Mouse (Mus musculus): ENCODE measurements around the gene Timm13. TPM values are rescaled to one million over a fixed set of nuclear protein-coding genes. Genes with fewer than 3 reads are reported as not detected.

Gene Timm13
- polyA plus RNA-seq, 1 experiment from 2014 or later, result 285 TPM

DNA sequence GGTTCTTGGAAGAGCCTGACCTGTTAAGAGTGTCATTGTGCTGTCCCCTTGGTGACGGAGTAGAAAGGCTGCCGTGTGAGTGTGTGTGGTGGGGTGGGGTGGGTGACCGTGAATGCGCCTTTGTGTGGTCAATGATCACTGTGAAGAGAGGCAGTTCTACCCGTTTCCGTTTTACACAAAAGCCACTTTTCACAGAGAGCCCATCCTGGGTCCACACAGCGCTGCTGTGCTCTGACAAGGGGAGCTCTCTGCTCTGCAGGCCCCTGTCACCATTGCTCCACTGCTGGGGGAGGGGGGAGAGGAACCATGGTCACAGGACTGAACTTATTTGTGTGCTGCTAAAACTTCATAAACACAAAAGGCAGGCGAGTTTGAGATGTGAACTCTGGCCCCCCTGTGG lies 43.4 kb downstream of the Timm13 start:
- Histone ChIP-seq H3K9me3 (no peaks in the 10 kb centered on the region), H3K27ac (replicated peaks) (peak overlapping the region; percentile 71), H3K4me2 (peak overlapping the region; percentile 99), H3K9ac (peak overlapping the region; percentile 96), H3K4me1 (peaks cover 32% of the 10 kb centered on the region), H3K36me3 (peaks cover 23% of the 10 kb centered on the region), H3K27me3 (replicated peaks) (no peaks in the 10 kb centered on the region), H3K4me3 (peak overlapping the region; percentile 99)
- 70% methylated on average over 8 of the region's 8 CpGs for WGBS
- ATAC-seq (ENCODE audit: extremely low read depth, insufficient number of reproducible peaks, low FRiP score, low TSS enrichment), result no peak

- H3K27me3 ChIP-seq (replicated peaks), result no peaks in the 10 kb centered on the region
- peaks cover 23% of the 10 kb centered on the region for H3K36me3 ChIP-seq
- ATAC-seq (ENCODE audit: extremely low read depth, insufficient number of reproducible peaks, low FRiP score, low TSS enrichment), result no peak
- 74% methylated on average over 5 of the region's 5 CpGs for WGBS
- peak overlapping the region; percentile 96 for H3K9ac ChIP-seq
- no peaks in the 10 kb centered on the region for H3K9me3 ChIP-seq
- peak overlapping the region; percentile 99 for H3K4me2 ChIP-seq
- peak overlapping the region; percentile 99 for H3K4me3 ChIP-seq
- H3K27ac ChIP-seq (replicated peaks), result peak overlapping the region; percentile 71
- peaks cover 32% of the 10 kb centered on the region for H3K4me1 ChIP-seq
Observed at GRCm38 (mm10) chr10:80856908-80857307, 43.9 kb downstream of the Timm13 start.

- no peaks in the 10 kb centered on the region for H3K27me3 ChIP-seq (replicated peaks)
- H3K36me3 ChIP-seq, result peaks cover 23% of the 10 kb centered on the region
- ATAC-seq (ENCODE audit: extremely low read depth, insufficient number of reproducible peaks, low FRiP score, low TSS enrichment), result no peak
- peak overlapping the region; percentile 71 for H3K27ac ChIP-seq (replicated peaks)
- peak overlapping the region; percentile 99 for H3K4me2 ChIP-seq
- H3K4me1 ChIP-seq, result peaks cover 32% of the 10 kb centered on the region
- peak overlapping the region; percentile 96 for H3K9ac ChIP-seq
- no peaks in the 10 kb centered on the region for H3K9me3 ChIP-seq
- 68% methylated on average over 3 of the region's 3 CpGs for WGBS
- peak overlapping the region; percentile 99 for H3K4me3 ChIP-seq
Observed at GRCm38 (mm10) chr10:80856267-80856666, 44.5 kb downstream of the Timm13 start.

GRCm38 (mm10) chr10:80855749-80856073 lies 45.1 kb downstream of the Timm13 start:
- WGBS, result 23% methylated on average over 11 of the region's 11 CpGs
- H3K4me1 ChIP-seq, result peaks cover 32% of the 10 kb centered on the region
- peak overlapping the region; percentile 96 for H3K9ac ChIP-seq
- H3K27ac ChIP-seq (replicated peaks), result peak overlapping the region; percentile 71
- H3K4me2 ChIP-seq, result peak overlapping the region; percentile 99
- no peak; the same call in 1 of the 2 replicates for ATAC-seq (ENCODE audit: extremely low read depth, insufficient number of reproducible peaks, low FRiP score, low TSS enrichment)
- H3K36me3 ChIP-seq, result peaks cover 27% of the 10 kb centered on the region
- no peaks in the 10 kb centered on the region for H3K9me3 ChIP-seq
- peak overlapping the region; percentile 99 for H3K4me3 ChIP-seq
- no peaks in the 10 kb centered on the region for H3K27me3 ChIP-seq (replicated peaks)

GRCm38 (mm10) chr10:80854913-80855748 lies 45.6 kb downstream of the Timm13 start, which contains the start of the genes Lsm7 and Sppl2b:
TSS of gene Lsm7 (minus strand) at chr10:80855209.
TSS of gene Sppl2b (plus strand) at chr10:80855275.
- ATAC-seq (ENCODE audit: extremely low read depth, insufficient number of reproducible peaks, low FRiP score, low TSS enrichment), result peak; percentile 71; the same call in 1 of the 2 replicates
- no peaks in the 10 kb centered on the region for H3K9me3 ChIP-seq
- peaks cover 32% of the 10 kb centered on the region for H3K36me3 ChIP-seq
- H3K4me2 ChIP-seq, result peak within 1 kb of the TSS; percentile 99
- peaks cover 32% of the 10 kb centered on the region for H3K4me1 ChIP-seq
- H3K9ac ChIP-seq, result peak within 1 kb of the TSS; percentile 96
- under 1% methylated on average over 81 of the region's 81 CpGs for WGBS
- peak within 1 kb of the TSS; percentile 99 for H3K4me3 ChIP-seq
- H3K27me3 ChIP-seq (replicated peaks), result no peaks in the 10 kb centered on the region
- H3K27ac ChIP-seq (replicated peaks), result peak within 1 kb of the TSS; percentile 71

Other genes starting within 250 kb of the Timm13 start
- gene Btbd2, start 243.9 kb downstream of the Timm13 start, polyA plus RNA-seq (2015; fragmentation: Nextera tagmentation; extraction: Ambion mirVana), result 50.9 and 53.7 TPM in 2 replicates
- gene Mknk2, start 222.9 kb downstream of the Timm13 start, polyA plus RNA-seq (2015; fragmentation: Nextera tagmentation; extraction: Ambion mirVana), result 78.2 and 78.7 TPM in 2 replicates
- 26.0 and 27.2 TPM in 2 replicates for gene Mob3a, start 199.0 kb downstream of the Timm13 start, polyA plus RNA-seq (2015; fragmentation: Nextera tagmentation; extraction: Ambion mirVana)
- gene Izumo4, start 198.8 kb downstream of the Timm13 start, polyA plus RNA-seq (2015; fragmentation: Nextera tagmentation; extraction: Ambion mirVana), result 12.7 and 13.5 TPM in 2 replicates
- gene Ap3d1, start 158.7 kb downstream of the Timm13 start, polyA plus RNA-seq (2015; fragmentation: Nextera tagmentation; extraction: Ambion mirVana), result 44.0 and 46.4 TPM in 2 replicates
- 17.9 and 19.1 TPM in 2 replicates for gene Dot1l, start 145.8 kb downstream of the Timm13 start, polyA plus RNA-seq (2015; fragmentation: Nextera tagmentation; extraction: Ambion mirVana)
- 46.3 and 53.4 TPM in 2 replicates for gene Sf3a2, start 102.8 kb downstream of the Timm13 start, polyA plus RNA-seq (2015; fragmentation: Nextera tagmentation; extraction: Ambion mirVana)
- gene Plekhj1, start 102.3 kb downstream of the Timm13 start, polyA plus RNA-seq (2015; fragmentation: Nextera tagmentation; extraction: Ambion mirVana), result 79.6 and 86.5 TPM in 2 replicates
- 0.11 TPM in 1 of 2 replicates, not detected in the other for gene Amh, start 95.7 kb downstream of the Timm13 start, polyA plus RNA-seq (2015; fragmentation: Nextera tagmentation; extraction: Ambion mirVana)
- 5.7 and 5.9 TPM in 2 replicates for gene Jsrp1, start 87.5 kb downstream of the Timm13 start, polyA plus RNA-seq (2015; fragmentation: Nextera tagmentation; extraction: Ambion mirVana)
- 2,053 and 2,109 TPM in 2 replicates for gene Oaz1, start 74.3 kb downstream of the Timm13 start, polyA plus RNA-seq (2015; fragmentation: Nextera tagmentation; extraction: Ambion mirVana)
- 0.16 and 0.34 TPM in 2 replicates for gene Lingo3, start 56.9 kb downstream of the Timm13 start, polyA plus RNA-seq (2015; fragmentation: Nextera tagmentation; extraction: Ambion mirVana)
- gene Lsm7, start 45.8 kb downstream of the Timm13 start, polyA plus RNA-seq (2015; fragmentation: Nextera tagmentation; extraction: Ambion mirVana), result 157 and 171 TPM in 2 replicates
- 27.7 and 28.5 TPM in 2 replicates for gene Sppl2b, start 45.7 kb downstream of the Timm13 start, polyA plus RNA-seq (2015; fragmentation: Nextera tagmentation; extraction: Ambion mirVana)
- gene Tmprss9, start 29.1 kb downstream of the Timm13 start, polyA plus RNA-seq (2015; fragmentation: Nextera tagmentation; extraction: Ambion mirVana), result 0.05 and 0.07 TPM in 2 replicates
- 24.8 and 26.7 TPM in 2 replicates for gene Lmnb2, start 17.3 kb upstream of the Timm13 start, polyA plus RNA-seq (2015; fragmentation: Nextera tagmentation; extraction: Ambion mirVana)
- 29.2 and 33.9 TPM in 2 replicates for gene Gadd45b, start 29.1 kb upstream of the Timm13 start, polyA plus RNA-seq (2015; fragmentation: Nextera tagmentation; extraction: Ambion mirVana)
- gene Gng7, start 114.0 kb upstream of the Timm13 start, polyA plus RNA-seq (2015; fragmentation: Nextera tagmentation; extraction: Ambion mirVana), result 1.4 TPM in 2 replicates
- gene Diras1, start 124.7 kb upstream of the Timm13 start, polyA plus RNA-seq (2015; fragmentation: Nextera tagmentation; extraction: Ambion mirVana), result 0.06 and 0.07 TPM in 2 replicates
- gene Slc39a3, start 136.5 kb upstream of the Timm13 start, polyA plus RNA-seq (2015; fragmentation: Nextera tagmentation; extraction: Ambion mirVana), result 8.0 and 8.2 TPM in 2 replicates
- gene Sgta, start 159.2 kb upstream of the Timm13 start, polyA plus RNA-seq (2015; fragmentation: Nextera tagmentation; extraction: Ambion mirVana), result 152 and 162 TPM in 2 replicates
- 29.1 and 33.8 TPM in 2 replicates for gene Thop1, start 169.1 kb upstream of the Timm13 start, polyA plus RNA-seq (2015; fragmentation: Nextera tagmentation; extraction: Ambion mirVana)
- gene Creb3l3, start 197.9 kb upstream of the Timm13 start, polyA plus RNA-seq (2015; fragmentation: Nextera tagmentation; extraction: Ambion mirVana), result 0.83 and 1.1 TPM in 2 replicates
- 150 TPM in 2 replicates for gene Map2k2, start 204.9 kb upstream of the Timm13 start, polyA plus RNA-seq (2015; fragmentation: Nextera tagmentation; extraction: Ambion mirVana)
- gene Zbtb7a, start 234.3 kb upstream of the Timm13 start, polyA plus RNA-seq (2015; fragmentation: Nextera tagmentation; extraction: Ambion mirVana), result 19.5 and 20.1 TPM in 2 replicates